In genomic region chr1:191097802-191098747, GRCm38 (mm10) we compare ENCODE assay signal across 8 mouse cellular contexts. TPM values are rescaled to one million over a fixed set of nuclear protein-coding genes. Genes with fewer than 3 reads are reported as not detected.
DNase-seq lines count a peak whose midpoint lies in the region; ATAC-seq lines count a peak whose summit lies in the region.

Batf3 (plus strand) TSS chr1:191097847.

- DNase-seq in urinary bladder, adult 2 months (ENCODE audit: low spot score), result peak; percentile 33
- DNase-seq in urinary bladder, postnatal 10 days (ENCODE audit: low spot score), result no peak
- DNase-seq in heart, postnatal 10 days, result peak; percentile 37 to 59
- DNase-seq in kidney, postnatal 4 days, result peak; percentile 74 to 82
- no peak for DNase-seq in frontal cortex, postnatal 25 days (ENCODE audit: low spot score in 2 of 2)

- peaks cover 15% of the 10 kb centered on the region for H3K27me3 ChIP-seq in embryonic facial prominence, embryonic 13.5 days
- no peaks in the 10 kb centered on the region for H3K27me3 ChIP-seq in stomach, embryonic 16.5 days (ENCODE audit: control insufficient read depth, insufficient read depth, low read length)

- H3K9ac ChIP-seq in embryonic facial prominence, embryonic 13.5 days, result peak within 1 kb of the TSS; percentile 75
- peak within 1 kb of the TSS; percentile 72 for H3K9ac ChIP-seq in stomach, embryonic 16.5 days (ENCODE audit: low read length)

- no peak within 1 kb of the TSS for H3K27ac ChIP-seq in embryonic facial prominence, embryonic 13.5 days
- H3K27ac ChIP-seq in stomach, embryonic 16.5 days (ENCODE audit: low read length), result no peak within 1 kb of the TSS

- H3K4me3 ChIP-seq in embryonic facial prominence, embryonic 13.5 days, result peak within 1 kb of the TSS; percentile 62
- peak within 1 kb of the TSS; percentile 65 for H3K4me3 ChIP-seq in stomach, embryonic 16.5 days (replicated peaks; ENCODE audit: low read length)

- H3K36me3 ChIP-seq in embryonic facial prominence, embryonic 13.5 days, result no peaks in the 10 kb centered on the region
- H3K36me3 ChIP-seq in stomach, embryonic 16.5 days (ENCODE audit: control insufficient read depth, insufficient read depth, low read length), result no peaks in the 10 kb centered on the region

- intact Hi-C loops in heart, postnatal 10 days (cut with DNase I), result loop anchor here (5.0 kb wide), 1 partner anchor 74 kb away; no protein-coding TSS in a partner anchor

- ATAC-seq in embryonic facial prominence, embryonic 13.5 days (ENCODE audit: insufficient number of reproducible peaks, insufficient read depth, low FRiP score, low TSS enrichment, low read depth), result peak; percentile 49
- ATAC-seq in megakaryocyte progenitor cell, adult 5-6 weeks (replicated peaks; ENCODE audit: poor library complexity), result peak; percentile 63
- ATAC-seq in stomach, embryonic 16.5 days (ENCODE audit: insufficient read depth, low FRiP score), result peak; percentile 61

- H3K9me3 ChIP-seq in embryonic facial prominence, embryonic 13.5 days, result no peaks in the 10 kb centered on the region
- H3K9me3 ChIP-seq in stomach, embryonic 16.5 days (replicated peaks; ENCODE audit: control insufficient read depth, low read length), result no peaks in the 10 kb centered on the region

- peak within 1 kb of the TSS; percentile 98 for H3K4me2 ChIP-seq in embryonic facial prominence, embryonic 13.5 days
- H3K4me2 ChIP-seq in stomach, embryonic 16.5 days (ENCODE audit: low read depth, low read length), result peak within 1 kb of the TSS; percentile 98

- under 1% methylated on average over 68 of the region's 95 CpGs for WGBS in embryonic facial prominence, embryonic 13.5 days
- under 1% methylated on average over 87 of the region's 95 CpGs for WGBS in stomach, embryonic 16.5 days

- H3K4me1 ChIP-seq in embryonic facial prominence, embryonic 13.5 days, result peaks cover 16% of the 10 kb centered on the region
- peaks cover 4% of the 10 kb centered on the region; the same call in 1 of the 2 replicates for H3K4me1 ChIP-seq in stomach, embryonic 16.5 days (ENCODE audit: control insufficient read depth, insufficient read depth, low read length)

RNA-seq across cellular contexts. Expression of gene Batf3, which starts in this region (rescaled TPM):
- polyA plus RNA-seq in urinary bladder, adult 2 months (2012; rRNA removed), result 4.5 and 4.7 TPM in 2 replicates
- 10.8 and 12.3 TPM in 2 replicates for polyA plus RNA-seq in embryonic facial prominence, embryonic 13.5 days (2015; fragmentation: Nextera tagmentation; extraction: Ambion mirVana)
- total RNA-seq in heart, postnatal 10 days (2021), result under 1 TPM; 0.57 to 0.97 TPM
- 1.0 and 1.9 TPM in 2 replicates for total RNA-seq in megakaryocyte progenitor cell, adult 5-6 weeks (2015)
- 1.3 TPM in 1 of 2 replicates, not detected in the other for total RNA-seq in megakaryocyte progenitor cell, adult 5-6 weeks (2017)
- 8.0 and 8.4 TPM in 2 replicates for polyA plus RNA-seq in stomach, embryonic 16.5 days (2015; fragmentation: Nextera tagmentation; extraction: Ambion mirVana)

Comparison
In these comparisons a context has a peak if more than half of its experiments do, and no peak if none do; other contexts are left out.
1. DNase-seq: peak in urinary bladder, adult 2 months (single experiment) and kidney, postnatal 4 days (2 of 2); none in urinary bladder, postnatal 10 days (single experiment) and frontal cortex, postnatal 25 days (0 of 2).
2. Peak in DNase-seq in heart, postnatal 10 days; RNA of the gene not detected or under 1 TPM.
3. Peak in every context shown above with its lines, with median percentiles within 50 percentile points of each other: ATAC-seq.